Mouse (Mus musculus) gastrocnemius, adult 2 months (tissue): ENCODE data around the gene Ppard. TPM values are rescaled to one million over a fixed set of nuclear protein-coding genes. Genes with fewer than 3 reads are reported as not detected.
A peak's percentile ranks its signal among the peaks of the same experiment; 100 is the strongest.
"Not testable (repeated sequence)": the region's sequence is repeated elsewhere in the genome, so short reads cannot be mapped to it uniquely, and the experiment has no call there.

Experiments
- DNase-seq: peaks from one replicate; pipeline ENCODE4 v3.0.0; 2022
- H3K27ac ChIP-seq: fragments of 200-600 bp; 2 replicates; pipeline ENCODE4 v1.8.1; 2022; ENCODE audit warnings: mild to moderate bottlenecking
- H3K4me3 ChIP-seq: fragments of 200-600 bp; 2 replicates; pipeline ENCODE4 v1.8.1; 2022; ENCODE audit warnings: mild to moderate bottlenecking, moderate library complexity
- CTCF ChIP-seq: fragments of 200-600 bp; IDR thresholded peaks from 2 replicates; pipeline ENCODE4 v1.8.1; 2022; ENCODE audit warnings: antibody characterized with exemption, mild to moderate bottlenecking, moderate library complexity
- intact Hi-C: fragments of 180-260 bp; cut with DNase I; formaldehyde crosslinking; loops from one replicate; pipeline ENCODE4 v1.15.1; 2025
- total RNA-seq, 2 experiments: library from RNA; stranded (reverse); gene quantifications; 2 replicates each; pipeline ENCODE4 v1.2.3; 2021

Ppard gene
- total RNA-seq, 2 experiments from 2014 or later, result 29.1 to 30.7 TPM

GRCm38 (mm10) chr17:28330232-28330546 is 97.7 kb downstream of the Ppard start:
- intact Hi-C loops, result loop anchor here (2.0 kb wide), 1 partner anchor 21 kb away; the partner anchor contains the start of gene Tead3
- DNase-seq, result no peak
- H3K27ac ChIP-seq, result peak overlapping the region; percentile 88; the same call in 1 of the 2 replicates
- H3K4me3 ChIP-seq, result peak overlapping the region; percentile 86
- TF ChIP-seq CTCF, result no peak

GRCm38 (mm10) chr17:28330590-28330989 is 98.1 kb downstream of the Ppard start:
- DNase-seq, H3K4me3 ChIP-seq, H3K27ac ChIP-seq: not testable (repeated sequence)
- intact Hi-C loops, result loop anchor here (2.0 kb wide), 1 partner anchor 20 kb away; the partner anchor contains the start of gene Tead3

- no peak overlapping the region for H3K27ac ChIP-seq
- no peak for TF ChIP-seq CTCF
Observed at GRCm38 (mm10) chr17:28331241-28332112, 99.0 kb downstream of the Ppard start.

DNA sequence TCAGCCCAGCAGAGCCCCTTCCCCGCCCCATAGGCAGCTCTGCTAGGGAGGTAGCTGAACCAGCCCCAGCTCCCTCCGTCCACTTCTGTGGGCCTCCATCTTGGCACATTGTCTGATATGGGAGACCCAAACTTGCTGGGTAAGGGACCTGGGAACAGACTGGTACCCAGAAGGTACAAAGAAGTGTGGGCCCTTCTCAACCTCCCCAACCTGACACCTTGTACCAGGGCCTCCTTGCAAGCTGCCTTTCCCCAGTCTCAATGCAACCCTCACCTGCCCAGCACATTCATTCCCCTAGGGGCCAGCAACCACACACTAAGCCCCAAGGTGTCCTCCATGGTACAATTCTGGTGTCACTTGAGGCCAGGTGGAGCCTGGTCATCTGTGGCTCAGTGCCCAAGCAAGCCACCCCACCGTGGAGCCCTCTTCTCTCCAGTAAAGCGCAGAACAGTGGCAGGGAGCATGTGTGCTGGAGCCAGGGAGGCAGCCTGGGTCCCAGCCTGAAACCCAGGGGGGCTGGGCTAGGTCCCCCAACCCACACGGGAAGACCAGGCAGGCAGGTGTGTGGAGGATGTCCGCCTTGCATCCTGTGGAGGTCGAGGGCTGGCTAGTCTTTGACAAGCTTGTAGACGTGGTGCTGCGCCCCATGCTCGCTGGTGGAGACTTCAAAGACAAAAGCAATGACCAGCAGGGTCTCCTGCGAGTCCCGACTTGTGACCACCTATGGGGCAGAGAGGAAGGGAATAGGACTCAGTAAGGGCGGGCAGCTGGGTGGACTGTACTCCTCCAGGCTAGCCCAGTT is 99.8 kb downstream of the Ppard start:
- Histone ChIP-seq H3K4me3 (no peak overlapping the region), H3K27ac (no peak overlapping the region)
- DNase-seq, result no peak
- intact Hi-C loops, result no loop called here
- TF ChIP-seq CTCF, result no peak

More at GRCm38 (mm10) chr17:28331241-28332112, 99.0 kb downstream of the Ppard start:
- H3K4me3 ChIP-seq, result no peak overlapping the region
- no peak for DNase-seq
- intact Hi-C loops, result loop anchor here (2.0 kb wide), 1 partner anchor 19 kb away; the partner anchor contains the start of gene Tead3

DNA sequence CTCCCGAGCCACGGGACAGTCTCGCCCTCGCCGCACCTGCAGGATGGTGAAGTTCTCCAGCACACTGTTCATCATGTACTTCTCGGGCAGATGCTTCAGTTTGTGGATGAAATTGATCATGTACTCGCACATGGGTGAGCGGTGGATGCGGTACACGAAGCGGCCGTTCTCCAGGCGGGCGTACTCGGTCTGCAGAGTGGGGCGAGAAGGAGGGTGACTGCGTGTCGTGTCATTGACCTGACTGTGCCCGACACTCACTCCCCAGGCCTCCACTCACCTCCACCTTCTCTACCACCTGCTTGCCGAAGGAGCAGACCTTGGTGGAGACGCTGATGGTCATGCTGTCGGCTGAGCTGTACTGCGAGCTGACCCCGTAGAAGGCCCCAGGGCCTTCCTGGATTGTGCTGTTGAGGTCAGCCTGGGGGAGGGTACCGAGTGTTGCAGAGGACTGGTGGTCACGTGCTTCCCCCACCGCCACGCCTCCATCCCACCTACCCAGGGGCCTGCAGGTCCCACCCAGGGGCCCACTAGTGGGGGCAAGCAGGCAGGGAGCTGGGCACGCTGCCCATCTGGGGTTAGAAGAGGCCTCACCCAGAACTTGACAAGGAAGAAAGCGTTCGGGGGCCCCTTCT is 100.5 kb downstream of the Ppard start:
- intact Hi-C loops, result no loop called here
- Histone ChIP-seq H3K4me3 (no peak overlapping the region), H3K27ac (no peak overlapping the region)
- no peak for DNase-seq
- TF ChIP-seq CTCF, result no peak

GRCm38 (mm10) chr17:28335267-28335666 is 102.8 kb downstream of the Ppard start:
- no peak for DNase-seq
- no peak overlapping the region for H3K4me3 ChIP-seq
- intact Hi-C loops, result no loop called here
- no peak for TF ChIP-seq CTCF
- H3K27ac ChIP-seq, result no peak overlapping the region

DNA sequence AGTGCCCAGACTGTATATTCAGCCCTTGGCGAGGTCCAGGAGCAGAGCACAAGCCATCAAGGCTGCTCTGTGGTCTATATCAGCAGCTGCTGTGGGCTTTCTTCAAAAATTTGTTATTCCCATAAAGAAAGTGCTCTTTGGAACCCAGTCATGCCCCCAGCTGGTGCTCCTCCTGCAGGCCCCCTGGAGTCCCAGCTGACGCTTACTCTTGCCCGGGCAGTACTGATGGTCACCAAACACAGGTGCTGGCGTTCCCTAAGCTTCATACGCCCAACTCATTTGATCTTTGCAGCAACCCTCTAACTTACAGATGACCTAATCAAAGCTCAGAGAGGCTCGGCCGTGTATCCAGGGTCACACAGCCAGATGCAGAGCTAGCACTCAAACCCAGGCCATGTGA is 105.0 kb downstream of the Ppard start:
- Histone ChIP-seq H3K4me3 (no peak overlapping the region), H3K27ac (no peak overlapping the region)
- intact Hi-C loops, result no loop called here
- no peak for TF ChIP-seq CTCF
- DNase-seq, result no peak

DNA sequence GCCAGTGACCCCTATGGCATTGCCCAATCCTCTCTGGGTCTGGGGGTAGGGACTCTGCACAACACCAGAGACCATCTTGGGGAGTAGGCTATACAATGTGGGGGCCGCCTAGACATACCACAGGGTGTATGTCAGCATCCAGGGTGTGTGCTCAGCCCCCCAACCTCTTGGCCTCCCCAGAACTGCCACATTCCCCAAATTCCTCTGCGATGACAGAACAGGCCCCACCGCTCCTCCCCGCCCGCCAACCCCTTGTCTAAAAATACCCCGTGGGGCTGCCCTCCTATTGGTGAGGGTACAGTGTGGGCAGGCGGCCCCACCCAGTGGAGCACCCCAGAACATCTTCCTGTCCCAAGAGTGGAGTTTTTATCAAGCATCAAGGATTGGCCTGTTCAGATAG is 108.1 kb downstream of the Ppard start:
- no peak overlapping the region; the same call in 1 of the 2 replicates for H3K4me3 ChIP-seq
- intact Hi-C loops, result no loop called here
- no peak for DNase-seq
- H3K27ac ChIP-seq, result peak overlapping the region; percentile 60
- no peak for TF ChIP-seq CTCF

- peak overlapping the region; percentile 60 for H3K27ac ChIP-seq
- TF ChIP-seq CTCF, result no peak
- intact Hi-C loops, result no loop called here
- peak; percentile 84 for DNase-seq
- peak overlapping the region; percentile 51 for H3K4me3 ChIP-seq
Observed at GRCm38 (mm10) chr17:28341091-28341490, 108.6 kb downstream of the Ppard start.

GRCm38 (mm10) chr17:28344050-28344607 is 111.6 kb downstream of the Ppard start:
- H3K27ac ChIP-seq, result peak overlapping the region; percentile 57
- no peak for TF ChIP-seq CTCF
- H3K4me3 ChIP-seq, result no peak overlapping the region
- intact Hi-C loops, result no loop called here
- DNase-seq, result peak; percentile 45

DNA sequence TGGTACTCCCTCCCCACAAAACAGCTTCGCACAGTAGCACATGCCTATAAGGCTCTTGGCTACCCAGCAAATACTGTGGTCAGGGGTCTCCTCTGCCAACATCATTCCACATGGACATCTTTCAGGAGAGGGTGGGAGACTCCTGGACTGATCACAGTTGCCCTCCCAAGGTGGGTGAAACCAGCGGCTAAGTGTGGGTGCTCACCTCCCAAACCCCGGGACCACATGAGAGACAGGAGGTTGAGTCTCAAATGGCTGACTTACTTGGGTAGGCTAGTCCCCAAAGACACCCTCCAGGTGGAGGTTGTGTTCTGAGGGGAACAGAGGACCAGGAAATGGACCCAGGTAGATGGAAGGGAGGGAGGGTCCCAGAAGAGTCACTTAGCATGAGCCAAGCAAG is 112.2 kb downstream of the Ppard start:
- intact Hi-C loops, result no loop called here

DNA sequence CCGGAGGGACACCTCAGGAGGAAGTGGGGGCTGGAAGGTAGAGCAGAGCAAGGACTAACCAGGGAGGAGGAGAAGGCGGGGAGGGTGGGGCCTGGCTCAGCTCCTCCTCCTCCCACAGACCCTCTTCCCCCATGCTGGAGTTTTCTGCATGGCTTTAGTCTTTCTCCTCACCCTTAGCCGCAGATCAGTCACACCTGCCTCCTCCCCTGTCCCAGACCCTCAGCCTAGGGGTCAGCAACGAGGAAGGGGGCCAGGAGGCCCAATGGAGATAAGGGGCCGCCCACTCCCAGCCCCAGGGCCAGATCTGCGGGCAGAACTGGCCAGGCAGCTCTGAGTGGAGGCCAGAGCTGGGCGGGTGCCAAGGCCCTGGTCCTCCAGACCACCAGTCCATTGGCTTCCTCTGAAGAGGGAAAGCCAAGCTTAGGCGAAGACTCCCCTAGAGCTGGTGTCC is 112.8 kb downstream of the Ppard start:
- no peak for TF ChIP-seq CTCF
- peak overlapping the region; percentile 57 for H3K27ac ChIP-seq
- intact Hi-C loops, result no loop called here
- H3K4me3 ChIP-seq, result peak overlapping the region; percentile 30
- no peak for DNase-seq

More for the DNA sequence above, 112.2 kb downstream of the Ppard start:
- DNase-seq, result no peak
- no peak overlapping the region for H3K4me3 ChIP-seq
- peak overlapping the region; percentile 57 for H3K27ac ChIP-seq
- TF ChIP-seq CTCF, result no peak
